Mouse (Mus musculus): Measurements from ENCODE around the gene Leng1.
A peak's percentile ranks its signal among the peaks of the same experiment; 100 is the strongest.

The Leng1 gene

DNA sequence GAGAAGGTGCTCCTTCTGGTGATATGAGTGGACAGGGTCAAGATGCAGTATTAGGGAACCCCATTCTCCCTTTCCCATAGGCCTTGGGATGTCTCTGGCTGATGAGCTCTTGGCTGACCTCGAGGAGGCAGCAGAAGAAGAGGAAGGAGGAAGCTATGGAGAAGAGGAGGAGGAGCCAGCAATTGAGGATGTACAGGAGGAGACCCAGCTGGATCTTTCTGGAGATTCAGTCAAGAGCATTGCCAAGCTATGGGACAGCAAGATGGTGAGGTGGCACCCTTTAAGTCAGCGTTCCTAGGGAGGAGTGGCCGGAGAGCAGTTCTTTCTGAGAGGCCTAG, 35.2 kb downstream of the Leng1 start:
- no peak for DNase-seq (ENCODE audit: extremely low spot score, low read depth, low spot score)

DNA sequence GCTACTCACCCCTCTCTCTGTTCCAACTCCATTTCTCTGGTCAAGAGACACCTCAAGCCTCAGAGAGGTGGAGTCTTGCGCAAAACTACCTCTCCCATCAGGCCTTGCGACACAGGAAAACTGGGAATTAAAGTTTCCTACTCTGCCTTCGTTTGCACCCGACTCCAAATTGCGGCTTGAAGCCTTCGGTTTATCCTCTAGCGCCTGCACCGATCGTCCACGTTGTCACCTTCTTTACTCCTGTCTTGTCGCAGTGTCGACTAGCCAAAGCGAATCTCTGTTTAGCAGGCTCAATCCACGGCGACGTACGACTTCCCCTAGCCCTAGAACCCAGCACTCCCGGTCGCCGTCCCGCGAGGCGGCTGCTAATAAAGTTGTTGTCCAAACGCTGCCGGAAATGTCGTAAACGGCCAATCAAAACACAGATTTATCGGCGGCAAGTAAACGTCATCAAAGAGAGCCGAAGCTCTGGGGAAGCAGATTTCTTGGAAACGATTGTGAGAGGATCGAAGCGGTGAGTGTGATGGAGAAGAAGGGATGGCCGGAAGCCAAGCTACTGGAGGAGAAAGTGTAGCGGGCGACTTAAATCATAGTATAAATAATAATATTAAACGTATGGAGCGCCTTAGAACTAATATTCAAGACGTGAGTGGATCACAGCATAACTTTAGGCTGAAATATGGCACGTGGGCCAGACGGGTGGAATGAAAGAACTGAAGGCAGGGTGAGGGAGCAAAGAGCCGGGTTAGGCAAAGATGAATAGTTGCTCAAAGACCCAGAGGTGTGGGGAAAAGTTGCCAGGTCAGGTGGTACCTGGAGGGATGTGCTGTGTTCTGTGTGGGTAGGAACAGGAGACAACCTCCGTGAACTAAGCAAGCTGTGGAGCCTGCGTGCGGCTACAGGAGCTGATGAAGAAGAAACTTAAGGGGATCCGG, 35.8 kb downstream of the Leng1 start, which contains the start of the genes Tfpt and Prpf31:
Tfpt (minus strand) TSS at position 387 of the 935 bp plus-strand sequence.
Prpf31 (plus strand) TSS at position 443 of the 935 bp plus-strand sequence.
- DNase-seq (ENCODE audit: extremely low spot score, low read depth, low spot score): peak; percentile 92

DNA sequence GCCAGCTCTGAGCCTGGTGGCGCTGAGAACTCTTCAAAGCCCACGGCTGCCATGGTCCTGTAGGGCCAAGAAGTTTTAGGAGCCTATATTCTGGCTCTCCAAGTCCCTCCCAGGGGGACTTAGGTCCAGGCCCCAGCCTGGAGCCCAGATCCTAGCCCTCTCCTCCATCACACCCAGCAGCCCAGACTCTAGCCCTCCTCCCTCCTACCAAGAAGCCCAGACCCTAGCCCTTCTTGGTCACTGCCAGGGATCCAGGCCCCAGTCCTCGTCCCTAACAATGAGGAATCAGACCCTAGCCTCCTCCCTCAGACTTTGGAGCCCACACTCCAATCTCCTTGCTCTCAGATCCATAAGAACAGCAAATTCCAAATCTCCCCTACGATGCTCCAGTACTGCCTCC, 36.6 kb downstream of the Leng1 start:
- no peak for DNase-seq (ENCODE audit: extremely low spot score, low read depth, low spot score)

DNA sequence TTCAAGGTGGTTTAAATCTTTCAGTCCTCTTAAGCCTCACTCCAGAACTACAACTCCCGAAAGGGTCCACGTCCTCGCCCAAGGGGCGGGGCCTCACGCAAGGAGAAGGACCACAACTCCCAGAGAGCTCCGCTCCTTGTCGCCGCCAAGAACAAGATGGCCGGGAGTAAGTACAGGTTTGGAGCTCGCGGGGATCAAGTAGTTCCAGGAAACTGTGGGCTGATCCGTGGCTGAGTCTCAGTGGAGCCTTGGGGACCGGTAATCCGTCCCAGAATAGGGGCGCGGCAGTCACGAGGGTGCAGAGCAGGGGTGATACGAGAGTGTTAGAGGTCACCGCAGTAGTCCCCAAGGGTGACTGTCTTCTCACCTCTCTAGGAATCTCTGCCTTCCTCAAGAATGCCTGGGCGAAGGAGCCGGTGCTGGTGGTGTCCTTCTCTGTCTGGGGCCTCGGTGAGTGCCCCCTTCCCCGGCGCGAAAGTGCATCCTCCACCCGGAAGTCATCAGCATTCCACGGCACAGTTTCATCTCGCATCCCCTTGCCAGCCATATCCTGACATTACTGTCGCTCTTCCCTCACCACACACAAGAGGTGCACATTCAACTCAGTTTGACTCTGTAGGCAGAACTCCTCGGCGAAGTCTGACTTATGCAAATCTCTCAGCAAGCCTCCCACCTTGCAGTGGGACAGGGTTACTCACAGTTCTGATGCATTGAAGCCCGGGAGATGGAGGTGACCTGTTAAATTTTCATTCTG, 48.2 kb downstream of the Leng1 start, which contains the start of gene Ndufa3:
Ndufa3 (plus strand) TSS at position 132 of the 754 bp plus-strand sequence.
- peak; percentile 89 for DNase-seq (ENCODE audit: extremely low spot score, low read depth, low spot score)

DNA sequence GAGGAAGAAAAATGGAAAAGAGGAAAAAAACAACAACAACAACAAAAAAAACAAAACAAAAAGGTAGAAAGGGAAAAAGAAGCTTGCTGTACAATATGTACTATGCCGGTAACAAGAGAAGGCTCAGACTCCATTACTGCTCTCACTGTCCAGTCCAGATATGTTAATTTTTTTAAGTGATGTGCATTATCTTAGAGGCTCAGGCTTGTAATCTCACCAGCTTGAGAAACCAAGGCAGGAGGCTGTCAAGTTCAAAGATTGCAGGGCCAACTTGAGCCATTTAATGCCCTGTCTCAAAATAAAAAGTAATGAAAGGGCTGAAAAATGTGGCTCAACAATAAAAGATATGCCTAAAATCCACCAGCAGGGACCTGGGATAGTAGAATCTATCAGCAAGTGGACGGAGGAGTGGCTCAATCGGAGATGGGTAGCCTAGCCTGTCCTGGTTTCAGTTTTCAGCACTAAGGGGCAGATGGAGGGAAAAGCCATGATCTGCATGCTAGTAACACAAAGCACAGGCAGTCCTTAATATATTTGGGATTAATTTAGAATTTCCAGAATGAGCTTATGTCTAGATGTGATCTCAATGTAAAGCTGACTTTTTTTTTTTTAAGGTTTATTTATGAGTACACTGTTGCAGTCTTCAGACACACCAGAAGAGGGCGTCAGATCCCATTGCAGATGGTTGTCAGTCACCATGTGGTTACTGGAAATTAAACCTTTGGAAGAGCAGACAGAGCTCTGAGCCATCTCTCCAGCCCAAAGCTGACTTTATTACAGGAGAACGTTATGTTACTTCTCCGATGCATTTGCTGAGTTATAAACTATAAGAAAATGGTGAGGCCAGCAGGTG, 49.0 kb downstream of the Leng1 start:
- DNase-seq (ENCODE audit: extremely low spot score, low read depth, low spot score): no peak

DNA sequence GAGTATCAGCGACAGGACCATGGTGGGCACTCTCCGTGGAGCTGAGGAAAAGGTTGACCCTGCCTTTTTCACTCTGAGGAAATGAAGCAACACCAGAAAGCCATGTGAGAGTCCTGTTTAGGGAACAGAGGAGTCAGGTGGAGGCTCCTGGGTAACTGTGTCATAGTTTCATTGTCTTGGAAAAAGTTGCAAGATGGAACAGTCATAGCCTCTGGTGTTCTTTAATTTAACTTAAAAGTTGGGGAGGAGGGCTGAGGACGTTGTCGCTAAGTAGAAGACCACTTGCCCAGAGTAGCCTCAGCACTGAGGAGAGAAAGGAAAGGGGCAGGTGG, 49.6 kb downstream of the Leng1 start, which contains the start of gene Oscar:
Oscar (minus strand) TSS at position 101 of the 332 bp plus-strand sequence.
- DNase-seq (ENCODE audit: extremely low spot score, low read depth, low spot score): no peak

DNA sequence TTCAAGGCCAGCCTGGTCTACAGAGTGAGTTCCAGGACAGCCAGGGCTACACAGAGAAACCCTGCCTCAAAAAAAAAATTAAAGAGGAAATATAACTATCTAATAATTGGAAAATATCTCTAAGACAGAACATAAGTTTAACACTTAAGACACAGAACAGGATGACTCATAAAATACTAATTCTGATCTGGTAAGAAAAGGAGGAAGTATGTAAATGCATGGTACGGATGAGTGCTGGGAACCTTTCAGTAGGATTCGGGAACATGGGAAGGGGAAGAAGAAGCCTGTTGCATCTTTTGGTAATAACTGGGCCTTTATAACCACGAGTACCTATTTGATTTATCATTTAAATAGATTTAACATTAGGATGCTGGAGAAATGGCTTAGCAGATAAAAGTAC, 51.6 kb downstream of the Leng1 start:
- DNase-seq (ENCODE audit: extremely low spot score, low read depth, low spot score): no peak

DNA sequence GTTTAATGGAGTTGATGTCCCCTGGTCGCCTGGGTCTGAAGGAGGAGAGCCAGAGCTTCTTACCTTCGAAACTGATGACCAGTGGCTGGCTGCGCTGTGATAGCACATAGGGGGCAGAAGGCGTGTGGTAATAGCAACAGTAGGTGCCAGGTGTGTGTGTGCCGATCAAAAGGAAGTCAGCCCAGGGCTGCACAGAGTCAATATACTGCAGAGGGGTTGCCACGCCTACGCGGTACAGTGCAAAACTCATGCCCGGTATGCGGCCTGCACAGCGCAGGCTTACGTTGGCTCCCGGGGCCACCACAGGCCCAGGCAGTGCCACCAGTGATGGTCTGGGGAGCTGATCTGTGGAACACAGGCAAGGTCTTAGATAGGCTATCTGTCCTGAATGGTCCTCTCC, 54.6 kb downstream of the Leng1 start:
- DNase-seq (ENCODE audit: extremely low spot score, low read depth, low spot score): no peak

DNA sequence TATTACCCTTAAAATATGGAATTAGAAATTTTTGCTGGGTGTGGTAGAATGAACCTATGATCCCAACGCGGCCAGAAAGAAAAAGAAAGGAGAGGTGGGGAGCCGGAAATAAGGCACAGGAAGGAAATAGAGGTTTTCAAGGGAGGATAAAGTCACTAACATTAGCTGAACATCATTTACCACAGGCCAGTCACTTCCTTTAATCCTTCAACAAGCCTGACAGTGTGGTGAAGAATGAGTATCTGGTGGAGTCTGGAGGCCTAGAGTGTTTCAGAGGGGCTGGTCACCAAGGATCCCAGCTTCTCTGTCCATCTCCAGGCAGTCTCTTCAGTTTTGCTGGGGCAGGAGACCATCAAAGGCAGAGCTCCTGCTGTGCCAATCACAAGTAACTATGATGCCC, 55.2 kb downstream of the Leng1 start:
- DNase-seq (ENCODE audit: extremely low spot score, low read depth, low spot score): no peak

All from hindlimb bud, embryonic 11.5 days (tissue).